Mouse (Mus musculus): ENCODE measurements at regions not wholly inside any gene's neighbourhood (a gene's known extent, or its start where the extent isn't known, plus 50 kb on each side); places are given as distances from the start of the nearest gene placed in this dataset.

DNA sequence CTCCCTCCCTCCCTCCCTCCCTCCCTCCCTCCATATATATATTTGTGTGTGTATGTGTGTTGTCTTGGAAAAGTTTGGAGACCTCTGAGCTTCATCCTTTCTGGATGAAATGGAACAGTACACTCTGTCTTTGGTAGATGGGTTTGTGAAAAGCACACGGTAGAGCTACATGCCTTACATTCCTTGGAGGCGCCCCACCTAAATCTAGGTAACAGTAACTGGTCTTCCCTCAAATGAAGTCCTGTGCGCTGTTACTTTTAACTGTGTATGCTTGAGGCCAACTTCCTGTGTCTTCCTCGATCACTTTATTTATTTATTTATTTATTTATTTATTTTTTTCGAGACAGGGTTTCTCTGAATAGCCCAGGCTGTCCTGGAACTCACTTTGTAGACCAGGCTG lies 66.4 kb upstream of the Fam13c start:
- H3K9ac ChIP-seq (ENCODE audit: low read depth, low read length, severe bottlenecking) = no peak overlapping the region

GRCm38 (mm10) chr10:70374726-70375125 lies 65.6 kb upstream of the Fam13c start:
- no peaks in the 10 kb centered on the region for H3K9me3 ChIP-seq (ENCODE audit: control insufficient read depth, low read length)
- no peak overlapping the region for H3K4me3 ChIP-seq (replicated peaks; ENCODE audit: low read length)
- no peak for TF ChIP-seq POLR2A (IDR thresholded peaks at IDR 0.05; ENCODE audit: borderline replicate concordance, extremely low read depth, insufficient read depth, insufficient read length)
- H3K4me2 ChIP-seq (replicated peaks; ENCODE audit: low read depth, low read length, severe bottlenecking) = no peak overlapping the region
- H3K4me1 ChIP-seq (ENCODE audit: control insufficient read depth, insufficient read depth, low read length) = no peaks in the 10 kb centered on the region
- no peaks in the 10 kb centered on the region for H3K36me3 ChIP-seq (ENCODE audit: control insufficient read depth, insufficient read depth, low read length)
- WGBS = 69% methylated on average over 7 of the region's 7 CpGs
- no peak overlapping the region for H3K9ac ChIP-seq (ENCODE audit: low read depth, low read length, severe bottlenecking)
- no peaks in the 10 kb centered on the region for H3K27me3 ChIP-seq (ENCODE audit: control insufficient read depth, insufficient read depth, low read length)
- DNase-seq (ENCODE audit: low spot score) (no peak), ATAC-seq (ENCODE audit: low FRiP score, low read depth) (no peak)
- no peak overlapping the region for H3K27ac ChIP-seq (replicated peaks; ENCODE audit: low read depth, low read length)

More for the DNA sequence above, 66.4 kb upstream of the Fam13c start:
- no peak for TF ChIP-seq POLR2A (IDR thresholded peaks at IDR 0.05; ENCODE audit: borderline replicate concordance, extremely low read depth, insufficient read depth, insufficient read length)
- ATAC-seq (ENCODE audit: low FRiP score, low read depth) = no peak
- Histone ChIP-seq H3K27ac (replicated peaks; ENCODE audit: low read depth, low read length) (no peak overlapping the region), H3K36me3 (ENCODE audit: control insufficient read depth, insufficient read depth, low read length) (no peaks in the 10 kb centered on the region), H3K27me3 (ENCODE audit: control insufficient read depth, insufficient read depth, low read length) (no peaks in the 10 kb centered on the region), H3K4me3 (replicated peaks; ENCODE audit: low read length) (no peak overlapping the region), H3K4me2 (replicated peaks; ENCODE audit: low read depth, low read length, severe bottlenecking) (no peak overlapping the region), H3K4me1 (ENCODE audit: control insufficient read depth, insufficient read depth, low read length) (no peaks in the 10 kb centered on the region), H3K9me3 (ENCODE audit: control insufficient read depth, low read length) (no peaks in the 10 kb centered on the region)
- WGBS = 76% methylated on average over 5 of the region's 5 CpGs
- no peak for DNase-seq (ENCODE audit: low spot score)

- ATAC-seq (ENCODE audit: low FRiP score, low read depth) = no peak
These were observed 60.1 kb upstream of the Fam13c start for GRCm38 (mm10) chr10:70380041-70380651.

GRCm38 (mm10) chr10:70384689-70385088 lies 55.6 kb upstream of the Fam13c start:
- H3K27me3 ChIP-seq (ENCODE audit: control insufficient read depth, insufficient read depth, low read length) = no peaks in the 10 kb centered on the region
- ATAC-seq (ENCODE audit: low FRiP score, low read depth) = no peak
- H3K27ac ChIP-seq (replicated peaks; ENCODE audit: low read depth, low read length) = no peak overlapping the region
- no peak for DNase-seq (ENCODE audit: low spot score)
- no peaks in the 10 kb centered on the region for H3K36me3 ChIP-seq (ENCODE audit: control insufficient read depth, insufficient read depth, low read length)
- H3K4me3 ChIP-seq (replicated peaks; ENCODE audit: low read length) = no peak overlapping the region
- no peak overlapping the region for H3K4me2 ChIP-seq (replicated peaks; ENCODE audit: low read depth, low read length, severe bottlenecking)
- no peak for TF ChIP-seq POLR2A (IDR thresholded peaks at IDR 0.05; ENCODE audit: borderline replicate concordance, extremely low read depth, insufficient read depth, insufficient read length)
- no peaks in the 10 kb centered on the region for H3K9me3 ChIP-seq (ENCODE audit: control insufficient read depth, low read length)
- no peak overlapping the region for H3K9ac ChIP-seq (ENCODE audit: low read depth, low read length, severe bottlenecking)
- H3K4me1 ChIP-seq (ENCODE audit: control insufficient read depth, insufficient read depth, low read length) = no peaks in the 10 kb centered on the region
- 89% methylated on average over 4 of the region's 4 CpGs for WGBS

More at GRCm38 (mm10) chr10:70380041-70380651, 60.1 kb upstream of the Fam13c start:
- no peaks in the 10 kb centered on the region for H3K4me1 ChIP-seq (ENCODE audit: control insufficient read depth, insufficient read depth, low read length)
- H3K4me2 ChIP-seq (replicated peaks; ENCODE audit: low read depth, low read length, severe bottlenecking) = no peak overlapping the region
- no peak overlapping the region for H3K9ac ChIP-seq (ENCODE audit: low read depth, low read length, severe bottlenecking)
- DNase-seq (ENCODE audit: low spot score) = no peak
- H3K27me3 ChIP-seq (ENCODE audit: control insufficient read depth, insufficient read depth, low read length) = no peaks in the 10 kb centered on the region
- no peaks in the 10 kb centered on the region for H3K9me3 ChIP-seq (ENCODE audit: control insufficient read depth, low read length)
- TF ChIP-seq POLR2A (IDR thresholded peaks at IDR 0.05; ENCODE audit: borderline replicate concordance, extremely low read depth, insufficient read depth, insufficient read length) = no peak
- H3K4me3 ChIP-seq (replicated peaks; ENCODE audit: low read length) = no peak overlapping the region
- WGBS = 74% methylated on average over 7 of the region's 7 CpGs
- no peak overlapping the region for H3K27ac ChIP-seq (replicated peaks; ENCODE audit: low read depth, low read length)
- no peaks in the 10 kb centered on the region for H3K36me3 ChIP-seq (ENCODE audit: control insufficient read depth, insufficient read depth, low read length)

- no peaks in the 10 kb centered on the region for H3K27me3 ChIP-seq (ENCODE audit: control insufficient read depth, insufficient read depth, low read length)
- H3K27ac ChIP-seq (replicated peaks; ENCODE audit: low read depth, low read length) = no peak overlapping the region
- 94% methylated on average over 5 of the region's 5 CpGs for WGBS
- H3K4me2 ChIP-seq (replicated peaks; ENCODE audit: low read depth, low read length, severe bottlenecking) = no peak overlapping the region
- H3K36me3 ChIP-seq (ENCODE audit: control insufficient read depth, insufficient read depth, low read length) = no peaks in the 10 kb centered on the region
- ATAC-seq (ENCODE audit: low FRiP score, low read depth) (no peak), DNase-seq (ENCODE audit: low spot score) (no peak)
- no peak overlapping the region for H3K4me3 ChIP-seq (replicated peaks; ENCODE audit: low read length)
- H3K9me3 ChIP-seq (ENCODE audit: control insufficient read depth, low read length) = no peaks in the 10 kb centered on the region
- TF ChIP-seq POLR2A (IDR thresholded peaks at IDR 0.05; ENCODE audit: borderline replicate concordance, extremely low read depth, insufficient read depth, insufficient read length) = no peak
- no peak overlapping the region for H3K9ac ChIP-seq (ENCODE audit: low read depth, low read length, severe bottlenecking)
- H3K4me1 ChIP-seq (ENCODE audit: control insufficient read depth, insufficient read depth, low read length) = no peaks in the 10 kb centered on the region
These were observed 52.6 kb upstream of the Fam13c start for GRCm38 (mm10) chr10:70387729-70388128.

All from limb, embryonic 14.5 days (tissue).